Mouse (Mus musculus) hindbrain, embryonic 13.5 days (tissue): ENCODE measurements around the gene Tatdn2. TPM values are rescaled to one million over a fixed set of nuclear protein-coding genes. Genes with fewer than 3 reads are reported as not detected.

Experiments
- ATAC-seq: fragments of 200-750 bp; cut with Nextera tagmentation; 2 replicates; pipeline ENCODE4 v1.8.0; 2017; ENCODE audit warnings: moderate TSS enrichment; ENCODE audit not compliant: low FRiP score
- H3K27ac ChIP-seq: fragments of 300-500 bp; sonication (generic); 2 replicates; pipeline ENCODE4 v1.5.1; 2015; ENCODE audit warnings: inconsistent platforms, mild to moderate bottlenecking, moderate library complexity
- H3K27me3 ChIP-seq: fragments of 300-500 bp; sonication (generic); 2 replicates; pipeline ENCODE4 v1.6.1; 2015; ENCODE audit warnings: mild to moderate bottlenecking, inconsistent platforms
- H3K36me3 ChIP-seq: fragments of 300-500 bp; sonication (generic); 2 replicates; pipeline ENCODE4 v1.6.1; 2015; ENCODE audit warnings: mild to moderate bottlenecking, inconsistent platforms
- H3K4me1 ChIP-seq: fragments of 300-500 bp; sonication (generic); replicated peaks from 2 replicates; pipeline ENCODE4 v1.6.1; 2015; ENCODE audit warnings: inconsistent platforms
- H3K4me2 ChIP-seq: fragments of 300-500 bp; sonication (generic); 2 replicates; pipeline ENCODE4 v1.6.1; 2015; ENCODE audit warnings: inconsistent platforms, mild to moderate bottlenecking, moderate library complexity
- H3K4me3 ChIP-seq: fragments of 300-500 bp; sonication (generic); 2 replicates; pipeline ENCODE4 v1.5.1; 2015; ENCODE audit warnings: mild to moderate bottlenecking, inconsistent platforms
- H3K9ac ChIP-seq: fragments of 300-500 bp; sonication (generic); 2 replicates; pipeline ENCODE4 v1.6.1; 2015; ENCODE audit warnings: mild to moderate bottlenecking, inconsistent platforms
- H3K9me3 ChIP-seq: fragments of 300-500 bp; sonication (generic); 2 replicates; pipeline ENCODE4 v1.6.1; 2016; ENCODE audit warnings: inconsistent platforms
- WGBS: fragments of 180-500 bp; shearing (Covaris S2); methylation state at CpG from one replicate; pipeline ENCODE4 v1.1.7; 2015; 5-methylcytosine and 5-hydroxymethylcytosine counted together
- polyA plus RNA-seq: library from polyadenylated mRNA; unstranded; fragments of >200 nt; fragmentation: Nextera tagmentation; extraction: Ambion mirVana; gene quantifications from 2 replicates; pipeline ENCODE4 v1.2.1, GENCODE M21; 2015

Gene Tatdn2
- polyA plus RNA-seq, 1 experiment from 2014 or later = 0.83 TPM

DNA sequence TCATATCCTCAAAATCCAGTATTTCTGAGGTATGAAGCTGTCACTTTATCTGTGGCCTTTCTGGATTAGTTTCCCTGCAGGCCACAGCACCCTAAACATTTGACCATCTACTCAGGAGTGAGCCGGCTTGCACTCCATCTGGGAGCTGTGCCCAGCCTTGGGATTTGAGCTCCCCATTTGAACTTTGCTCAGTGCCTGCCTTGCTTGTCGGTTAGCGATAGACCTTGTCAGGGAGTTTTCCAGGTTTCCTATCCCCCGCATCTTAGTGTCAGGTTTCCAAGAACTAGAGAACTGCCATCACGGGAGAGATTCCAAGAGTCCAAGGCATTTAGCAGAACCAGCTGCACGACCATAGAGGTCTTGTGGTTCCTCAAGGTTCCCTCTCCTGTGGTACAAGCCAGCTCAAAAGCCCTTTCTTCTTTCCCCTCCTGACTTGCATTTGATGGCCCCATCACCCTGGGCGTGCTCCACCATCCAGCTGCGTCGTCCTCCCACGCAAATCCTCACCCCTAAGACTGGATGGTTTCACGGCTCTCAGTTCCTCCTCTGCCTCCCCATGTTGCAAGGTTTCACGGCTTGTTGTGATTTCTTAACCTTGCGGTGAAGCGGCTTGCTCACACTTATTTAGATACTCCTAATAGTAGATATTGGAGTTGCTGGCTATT lies 19.6 kb upstream of the Tatdn2 start:
- no peak overlapping the region for H3K9ac ChIP-seq
- H3K27ac ChIP-seq = no peak overlapping the region
- no peaks in the 10 kb centered on the region for H3K27me3 ChIP-seq
- no peak for ATAC-seq
- H3K9me3 ChIP-seq = no peaks in the 10 kb centered on the region
- H3K36me3 ChIP-seq = no peaks in the 10 kb centered on the region
- H3K4me3 ChIP-seq = no peak overlapping the region
- H3K4me1 ChIP-seq = no peaks in the 10 kb centered on the region
- no peak overlapping the region for H3K4me2 ChIP-seq
- 79% methylated on average over 14 of the region's 14 CpGs for WGBS

DNA sequence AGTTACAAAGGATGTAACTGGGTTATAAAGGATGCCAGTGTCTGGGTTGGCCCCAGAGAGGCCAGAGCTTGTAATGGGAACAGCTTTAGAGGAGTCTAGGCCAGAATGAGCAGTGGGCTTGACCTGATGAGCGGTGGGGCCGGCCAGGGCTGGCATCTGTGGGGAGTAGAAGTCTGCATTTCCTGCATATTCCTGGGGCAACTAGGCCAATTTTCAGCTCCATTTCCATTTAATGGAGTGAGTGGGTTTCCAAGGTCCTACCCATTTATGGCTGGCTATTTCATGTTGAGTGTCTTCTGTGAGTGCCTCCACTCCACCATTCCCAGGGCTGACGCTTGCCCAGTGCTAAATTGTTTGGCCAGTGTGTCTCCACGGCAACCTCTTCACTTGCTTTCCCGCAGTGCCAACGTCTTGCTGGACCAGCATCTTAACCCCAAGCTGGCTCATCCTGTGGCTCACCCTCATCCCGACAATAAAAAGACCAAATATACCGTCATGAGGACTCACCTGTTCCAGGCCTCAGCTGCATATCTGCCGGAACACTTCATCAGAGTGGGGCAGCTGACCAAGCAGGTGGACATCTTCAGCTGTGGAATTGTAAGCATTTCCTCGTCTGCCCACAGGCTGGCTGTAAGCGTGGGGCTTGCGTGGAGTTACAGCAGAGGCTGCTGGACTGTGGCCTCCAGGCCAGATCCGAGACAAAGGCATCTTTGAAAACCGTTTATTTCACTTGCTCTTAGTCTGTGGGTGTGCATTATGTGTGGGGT lies 18.4 kb upstream of the Tatdn2 start:
- Histone ChIP-seq H3K9me3 (no peaks in the 10 kb centered on the region), H3K36me3 (no peaks in the 10 kb centered on the region), H3K27me3 (no peaks in the 10 kb centered on the region), H3K4me1 (no peaks in the 10 kb centered on the region), H3K4me2 (no peak overlapping the region), H3K27ac (no peak overlapping the region), H3K9ac (no peak overlapping the region), H3K4me3 (no peak overlapping the region)
- ATAC-seq = no peak
- 77% methylated on average over 14 of the region's 14 CpGs for WGBS

DNA sequence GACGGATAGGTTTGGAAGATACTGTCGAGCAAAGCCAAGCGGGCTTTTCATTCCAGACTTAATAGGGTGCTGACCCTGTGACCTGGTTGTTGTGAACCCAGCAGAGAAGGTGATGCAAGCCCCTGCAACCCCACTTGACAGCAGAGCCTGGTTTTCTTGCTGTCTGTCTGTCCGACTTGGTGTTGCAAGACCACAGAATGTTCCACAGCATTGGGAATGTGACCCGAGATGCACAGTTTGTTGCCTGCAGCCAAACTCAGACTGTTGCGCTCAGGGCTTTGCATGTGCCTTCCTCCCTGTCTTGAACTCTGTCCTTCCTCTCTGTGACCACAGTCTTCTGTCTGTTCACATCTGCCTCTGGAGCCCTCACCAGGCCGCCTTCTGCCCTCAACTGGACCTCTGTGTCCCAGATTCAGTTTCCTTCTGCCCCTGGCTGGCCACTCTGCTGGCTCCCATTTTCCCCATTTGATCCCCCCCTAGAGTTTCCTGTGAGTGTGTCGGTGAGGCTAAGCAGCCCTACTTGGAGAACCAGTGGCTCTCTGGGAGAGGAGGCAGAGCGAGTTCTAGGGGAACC lies 16.8 kb upstream of the Tatdn2 start:
- Histone ChIP-seq H3K9me3 (no peaks in the 10 kb centered on the region), H3K4me3 (no peak overlapping the region), H3K36me3 (no peaks in the 10 kb centered on the region), H3K9ac (no peak overlapping the region), H3K27ac (no peak overlapping the region), H3K27me3 (no peaks in the 10 kb centered on the region), H3K4me2 (no peak overlapping the region), H3K4me1 (no peaks in the 10 kb centered on the region)
- WGBS = 81% methylated on average over 9 of the region's 9 CpGs
- ATAC-seq = no peak

DNA sequence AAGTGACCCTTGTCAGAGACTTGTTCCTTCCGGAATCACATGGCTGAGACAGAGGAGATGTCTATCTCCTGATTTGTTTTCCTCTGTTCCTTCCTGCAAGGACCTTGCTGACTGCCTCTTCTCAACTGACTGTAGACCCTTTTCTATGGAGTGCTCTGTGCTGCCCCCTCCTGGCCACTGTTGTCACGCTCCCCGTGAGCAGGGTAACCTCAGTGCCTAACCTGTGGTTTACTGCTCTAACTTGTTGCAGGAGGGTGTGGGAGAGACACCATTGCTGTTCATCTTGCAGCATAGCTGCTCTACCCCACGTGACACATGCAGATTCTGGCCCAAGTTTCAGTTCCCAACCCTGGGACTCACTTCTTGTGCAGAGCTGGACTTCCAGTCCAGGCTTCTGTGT lies 15.6 kb upstream of the Tatdn2 start:
- no peak overlapping the region for H3K4me2 ChIP-seq
- H3K4me1 ChIP-seq = no peaks in the 10 kb centered on the region
- H3K27me3 ChIP-seq = no peaks in the 10 kb centered on the region
- no peak overlapping the region for H3K27ac ChIP-seq
- 18% methylated on average over 4 of the region's 4 CpGs for WGBS
- no peak overlapping the region for H3K9ac ChIP-seq
- H3K36me3 ChIP-seq = no peaks in the 10 kb centered on the region
- no peaks in the 10 kb centered on the region for H3K9me3 ChIP-seq
- ATAC-seq = no peak
- H3K4me3 ChIP-seq = no peak overlapping the region

DNA sequence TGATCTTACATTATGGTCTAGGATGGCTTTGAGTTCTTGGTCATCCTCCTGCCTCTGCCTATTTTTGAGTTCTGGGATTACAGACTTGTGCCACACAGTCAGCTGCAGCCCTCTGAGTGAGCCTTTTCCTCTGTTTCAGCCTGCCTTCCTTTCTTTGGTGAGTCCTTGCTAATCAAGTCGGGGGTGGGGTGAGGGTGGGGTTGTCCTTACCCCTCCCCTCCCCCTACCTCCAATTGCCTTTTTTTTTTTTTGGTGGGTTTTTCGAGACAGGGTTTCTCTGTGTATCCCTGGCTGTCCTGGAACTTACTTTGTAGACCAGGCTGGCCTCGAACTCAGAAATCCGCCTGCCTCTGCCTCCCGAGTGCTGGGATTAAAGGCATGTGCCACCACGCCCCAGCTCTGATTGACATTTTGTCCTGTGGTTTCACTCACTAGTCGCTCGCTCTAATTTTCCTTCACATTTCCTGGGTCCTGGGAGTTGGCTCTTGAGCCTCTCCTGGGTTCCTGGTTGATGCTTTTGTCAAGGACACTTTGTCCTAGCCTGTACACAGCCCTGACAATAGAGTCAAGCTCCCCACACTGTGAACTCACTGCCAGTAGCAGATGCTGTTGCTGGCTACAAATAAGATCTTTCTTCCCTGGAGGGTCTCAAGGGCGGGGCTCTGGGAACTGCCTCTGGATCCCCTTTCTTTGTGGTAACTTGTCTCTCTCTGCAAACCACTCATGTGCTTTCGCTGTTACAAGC lies 13.6 kb upstream of the Tatdn2 start:
- Histone ChIP-seq H3K4me2 (no peak overlapping the region), H3K4me1 (no peaks in the 10 kb centered on the region; the same call in 1 of the 2 replicates), H3K27ac (no peak overlapping the region), H3K36me3 (no peaks in the 10 kb centered on the region), H3K4me3 (no peak overlapping the region), H3K9ac (no peak overlapping the region), H3K9me3 (no peaks in the 10 kb centered on the region), H3K27me3 (no peaks in the 10 kb centered on the region)
- no peak for ATAC-seq
- WGBS = 89% methylated on average over 10 of the region's 10 CpGs

DNA sequence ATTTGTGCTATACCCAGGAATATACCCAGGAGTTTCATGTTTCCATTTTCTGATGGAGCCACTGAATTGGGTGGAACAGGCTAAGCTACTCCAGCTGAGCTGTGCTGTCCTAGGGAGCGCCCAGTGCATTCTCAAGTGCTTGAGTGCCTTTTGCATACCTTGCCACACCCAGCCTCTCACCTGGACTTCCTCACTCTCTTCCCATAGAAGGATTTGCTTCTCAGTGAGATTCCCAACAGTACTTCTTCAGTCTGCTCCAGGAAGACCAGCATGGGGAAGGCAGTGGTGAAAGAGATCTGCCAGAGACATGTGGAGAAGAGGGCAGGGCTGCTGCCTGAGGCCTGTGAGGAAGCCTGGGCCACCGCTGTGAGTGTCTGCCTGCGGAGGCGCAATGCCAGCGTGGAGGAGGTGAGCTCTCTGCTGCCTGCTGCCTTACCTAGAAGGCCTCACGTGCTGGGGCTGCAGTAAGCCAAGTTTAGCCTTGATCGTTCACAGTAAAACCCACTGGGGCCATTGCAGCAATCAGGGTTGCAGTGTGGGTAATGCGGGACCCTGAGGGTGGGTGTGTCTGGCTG lies 10.2 kb upstream of the Tatdn2 start:
- no peak overlapping the region for H3K4me2 ChIP-seq
- no peaks in the 10 kb centered on the region for H3K9me3 ChIP-seq
- no peaks in the 10 kb centered on the region for H3K27me3 ChIP-seq
- H3K36me3 ChIP-seq = no peaks in the 10 kb centered on the region
- H3K9ac ChIP-seq = no peak overlapping the region
- H3K4me3 ChIP-seq = no peak overlapping the region
- H3K4me1 ChIP-seq = peaks cover 15% of the 10 kb centered on the region
- no peak overlapping the region for H3K27ac ChIP-seq
- ATAC-seq = no peak
- WGBS = 44% methylated on average over 8 of the region's 8 CpGs

DNA sequence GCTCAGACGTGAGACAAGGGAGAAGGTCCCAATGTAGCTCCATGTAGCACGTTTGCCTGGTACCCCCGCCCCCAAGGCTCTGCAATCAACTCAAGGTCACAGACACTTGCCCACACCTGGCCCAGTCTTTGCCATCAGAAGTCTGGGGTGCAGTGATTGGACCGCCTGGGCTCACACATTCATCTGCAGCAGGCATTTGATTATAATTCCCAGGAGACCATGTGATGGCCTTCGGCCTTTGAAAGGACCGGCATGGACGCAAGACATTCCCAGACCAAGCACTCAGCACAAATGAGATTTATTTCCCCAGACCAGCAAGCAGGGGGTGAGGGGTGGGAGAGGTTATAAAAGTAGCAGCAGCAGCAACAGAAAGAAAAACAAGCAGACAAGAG lies 6.8 kb upstream of the Tatdn2 start:
- WGBS = 22% methylated on average over 7 of the region's 7 CpGs
- no peak overlapping the region for H3K4me3 ChIP-seq
- no peaks in the 10 kb centered on the region for H3K36me3 ChIP-seq
- no peaks in the 10 kb centered on the region for H3K9me3 ChIP-seq
- no peak overlapping the region for H3K4me2 ChIP-seq
- H3K9ac ChIP-seq = 0 out of 2 replicates have a peak overlapping the region, but pooled peaks have one; percentile 9
- H3K27me3 ChIP-seq = no peaks in the 10 kb centered on the region
- H3K4me1 ChIP-seq = peaks cover 15% of the 10 kb centered on the region
- H3K27ac ChIP-seq = no peak overlapping the region; the same call in 1 of the 2 replicates
- peak; percentile 65; the same call in 1 of the 2 replicates for ATAC-seq

DNA sequence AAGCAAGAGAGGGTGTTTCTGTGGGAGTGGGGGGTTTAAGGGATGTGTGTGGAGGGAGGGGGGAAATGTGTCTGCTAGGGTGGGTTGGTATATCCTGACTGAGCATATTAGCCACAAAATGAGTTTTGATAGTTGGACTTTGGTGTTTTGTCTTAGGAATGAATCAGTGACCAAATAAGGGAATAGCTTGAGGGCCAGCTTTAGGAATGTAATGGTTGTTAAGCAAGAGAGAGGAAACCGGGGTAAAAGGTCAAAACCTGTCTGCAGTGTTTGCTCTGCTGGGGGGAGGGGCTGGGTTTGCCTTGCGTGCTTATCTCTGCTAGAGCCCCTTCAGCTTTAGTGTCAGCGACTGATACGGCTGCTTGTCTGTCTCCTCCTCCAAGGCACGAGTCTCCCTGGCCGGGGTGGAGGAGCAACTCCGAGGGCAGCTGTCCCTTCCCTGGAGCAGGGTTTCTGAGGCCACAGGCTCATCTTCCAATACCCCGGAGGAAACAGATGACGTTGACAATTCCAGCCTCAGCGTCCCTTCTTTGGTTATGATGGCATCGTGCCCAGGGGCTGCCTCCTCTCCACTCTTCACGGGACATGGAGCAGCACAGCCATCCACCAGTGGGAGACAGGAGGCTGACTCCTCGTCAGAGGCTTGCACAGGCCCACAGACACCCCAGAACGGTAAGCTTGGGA lies 6.3 kb upstream of the Tatdn2 start:
- Histone ChIP-seq H3K36me3 (no peaks in the 10 kb centered on the region), H3K4me3 (peak overlapping the region; percentile 1; the same call in 1 of the 2 replicates), H3K27me3 (no peaks in the 10 kb centered on the region), H3K9ac (peak overlapping the region; percentile 9; the same call in 1 of the 2 replicates), H3K4me2 (peak overlapping the region; percentile 37), H3K9me3 (no peaks in the 10 kb centered on the region), H3K4me1 (peaks cover 15% of the 10 kb centered on the region), H3K27ac (peak overlapping the region; percentile 64)
- ATAC-seq = no peak
- WGBS = 8% methylated on average over 14 of the region's 14 CpGs

DNA sequence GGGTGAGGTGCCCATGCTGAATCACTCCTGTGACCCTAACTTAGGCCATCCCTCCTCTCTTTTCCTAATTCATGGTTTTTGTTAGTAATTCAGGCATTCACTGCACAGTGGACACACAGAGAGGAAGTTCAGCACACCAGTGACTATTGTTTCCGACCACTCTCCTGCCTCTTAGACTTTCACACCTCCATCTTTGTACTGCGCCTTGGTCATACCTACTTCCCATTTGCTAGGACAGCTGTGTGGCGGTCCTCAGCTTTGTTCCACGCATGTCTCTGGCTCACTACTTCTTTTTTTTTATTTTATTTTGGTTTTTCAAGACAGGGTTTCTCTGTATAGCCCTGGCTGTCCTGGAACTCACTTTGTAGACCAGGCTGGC lies 5.8 kb upstream of the Tatdn2 start:
- H3K9ac ChIP-seq = peak overlapping the region; percentile 9; the same call in 1 of the 2 replicates
- peak overlapping the region; percentile 1; the same call in 1 of the 2 replicates for H3K4me3 ChIP-seq
- H3K4me1 ChIP-seq = peaks cover 18% of the 10 kb centered on the region
- H3K27ac ChIP-seq = peak overlapping the region; percentile 64
- peak overlapping the region; percentile 37 for H3K4me2 ChIP-seq
- H3K9me3 ChIP-seq = no peaks in the 10 kb centered on the region
- no peaks in the 10 kb centered on the region for H3K36me3 ChIP-seq
- no peak for ATAC-seq
- 81% methylated on average over 4 of the region's 4 CpGs for WGBS
- H3K27me3 ChIP-seq = no peaks in the 10 kb centered on the region

DNA sequence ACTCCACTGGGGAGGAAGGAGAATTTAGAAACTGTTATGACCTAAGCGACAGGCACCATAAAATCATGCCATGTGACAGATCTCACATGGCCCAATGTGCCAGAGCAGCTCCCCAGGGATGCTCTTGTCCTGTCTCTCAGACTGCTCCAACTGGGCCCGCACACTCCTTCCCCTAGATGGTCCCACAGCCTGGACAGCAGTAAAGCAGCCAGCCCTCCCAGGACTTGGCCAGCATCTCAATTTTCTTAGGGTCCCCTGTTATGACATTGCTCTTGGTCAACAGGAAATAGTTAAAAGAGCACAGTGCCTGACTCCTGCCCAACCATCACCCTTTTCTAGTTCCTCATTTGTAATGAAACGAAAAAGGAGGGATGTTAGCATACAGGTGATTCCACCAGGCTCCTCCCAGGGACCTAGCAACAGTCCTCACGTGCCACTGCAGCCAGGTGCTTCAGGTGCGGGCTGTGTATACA lies 4.2 kb upstream of the Tatdn2 start:
- no peak overlapping the region for H3K9ac ChIP-seq
- 86% methylated on average over 5 of the region's 5 CpGs for WGBS
- H3K36me3 ChIP-seq = no peaks in the 10 kb centered on the region
- H3K4me1 ChIP-seq = peaks cover 22% of the 10 kb centered on the region
- no peaks in the 10 kb centered on the region for H3K9me3 ChIP-seq
- H3K27me3 ChIP-seq = no peaks in the 10 kb centered on the region
- ATAC-seq = no peak
- no peak overlapping the region for H3K27ac ChIP-seq
- no peak overlapping the region for H3K4me2 ChIP-seq
- H3K4me3 ChIP-seq = no peak overlapping the region

DNA sequence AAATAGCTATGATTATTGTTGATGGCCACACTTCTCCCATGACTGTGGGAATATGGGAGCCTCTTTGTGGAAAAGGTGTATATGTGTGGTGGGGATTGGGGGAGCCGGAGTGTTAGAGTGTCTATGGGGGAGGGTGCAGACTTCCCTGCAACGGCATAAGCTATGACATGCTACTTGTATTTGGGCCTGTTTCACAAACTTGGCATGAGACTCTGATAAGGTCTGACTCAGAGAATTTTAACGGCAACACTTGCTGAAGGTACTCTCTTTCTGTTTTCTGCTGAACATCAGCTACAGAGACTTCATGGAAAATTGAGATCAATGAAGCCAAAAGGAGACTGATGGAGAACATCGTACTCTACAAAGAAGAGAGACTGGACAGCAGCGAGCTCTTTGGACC lies 3.5 kb upstream of the Tatdn2 start:
- H3K4me2 ChIP-seq = no peak overlapping the region
- H3K27me3 ChIP-seq = no peaks in the 10 kb centered on the region
- H3K36me3 ChIP-seq = no peaks in the 10 kb centered on the region
- no peak overlapping the region for H3K4me3 ChIP-seq
- 96% methylated on average over 5 of the region's 5 CpGs for WGBS
- no peak overlapping the region for H3K9ac ChIP-seq
- no peaks in the 10 kb centered on the region for H3K9me3 ChIP-seq
- peaks cover 29% of the 10 kb centered on the region for H3K4me1 ChIP-seq
- ATAC-seq = no peak
- no peak overlapping the region for H3K27ac ChIP-seq
